Mouse (Mus musculus) myocyte (in vitro differentiated cells): Measurements from ENCODE around the gene Fam102a. TPM values are rescaled to one million over a fixed set of nuclear protein-coding genes. Genes with fewer than 3 reads are reported as not detected.
A peak's percentile ranks its signal among the peaks of the same experiment; 100 is the strongest.

ENCODE experiments used
- H3K27me3 ChIP-seq: one replicate; pipeline ENCODE4 v1.6.1; 2011; ENCODE audit not compliant: control insufficient read depth, insufficient read depth, insufficient read length
- H3K36me3 ChIP-seq: one replicate; pipeline ENCODE4 v1.6.1; 2011; ENCODE audit not compliant: control insufficient read depth, insufficient read depth
- H3K4me2 ChIP-seq: one replicate; pipeline ENCODE4 v1.6.1; 2011; ENCODE audit warnings: low read depth, control low read depth
- H3K4me3 ChIP-seq: one replicate; pipeline ENCODE4 v1.5.1; 2011; ENCODE audit warnings: mild to moderate bottlenecking, control low read depth, moderate library complexity
- H3K79me2 ChIP-seq: one replicate; pipeline ENCODE4 v1.6.1; 2011; ENCODE audit not compliant: control insufficient read depth, insufficient read depth
- H3ac ChIP-seq: one replicate; pipeline ENCODE4 v1.6.1; 2011; ENCODE audit not compliant: control insufficient read depth, insufficient read length
- CEBPB ChIP-seq: IDR thresholded peaks from 2 replicates; pipeline ENCODE4 v1.6.1; 2011; ENCODE audit warnings: mild to moderate bottlenecking, moderate library complexity; ENCODE audit not compliant: poor library complexity, insufficient read depth, severe bottlenecking
- E2F4 ChIP-seq: IDR thresholded peaks from one replicate; pipeline ENCODE4 v1.6.1; 2011; ENCODE audit warnings: mild to moderate bottlenecking, control low read depth, moderate library complexity; ENCODE audit not compliant: insufficient read depth
- MAX ChIP-seq: IDR thresholded peaks from one replicate; pipeline ENCODE4 v1.6.1; 2011; ENCODE audit warnings: low read depth, mild to moderate bottlenecking, control low read depth
- MYOD1 ChIP-seq, 3 experiments: IDR thresholded peaks; one replicate each; pipeline ENCODE4 v1.6.1; 2011; ENCODE audit warnings: control low read depth in 2 of 3, low read depth in 2 of 3, mild to moderate bottlenecking in 2 of 3, moderate library complexity in 1 of 3; ENCODE audit not compliant: insufficient read length in 2 of 3, control insufficient read depth in 1 of 3
- MYOG ChIP-seq, 3 experiments: IDR thresholded peaks; one replicate each; pipeline ENCODE4 v1.6.1; 2011; ENCODE audit warnings: control low read depth in 2 of 3, low read depth in 2 of 3, mild to moderate bottlenecking in 2 of 3; ENCODE audit not compliant: insufficient read length in 2 of 3, control insufficient read depth in 1 of 3, insufficient read depth in 1 of 3
- POLR2A ChIP-seq: IDR thresholded peaks from one replicate; pipeline ENCODE4 v1.6.1; 2011; ENCODE audit warnings: low read depth, mild to moderate bottlenecking, control low read depth, moderate library complexity; ENCODE audit not compliant: insufficient read length
- POLR2AphosphoS2 ChIP-seq: IDR thresholded peaks from one replicate; pipeline ENCODE4 v1.6.1; 2011; ENCODE audit warnings: low read depth, control low read depth; ENCODE audit not compliant: insufficient read length
- REST ChIP-seq: IDR thresholded peaks from one replicate; pipeline ENCODE4 v1.6.1; 2011; ENCODE audit warnings: mild to moderate bottlenecking, control low read depth, moderate library complexity; ENCODE audit not compliant: insufficient read depth, insufficient read length
- SRF ChIP-seq: IDR thresholded peaks from one replicate; pipeline ENCODE4 v1.6.1; 2011; ENCODE audit warnings: low read depth; ENCODE audit not compliant: control insufficient read depth, insufficient read length
- TCF12 ChIP-seq: IDR thresholded peaks from one replicate; pipeline ENCODE4 v1.6.1; 2011; ENCODE audit warnings: mild to moderate bottlenecking, control low read depth; ENCODE audit not compliant: poor library complexity, insufficient read depth, severe bottlenecking
- TCF3 ChIP-seq: IDR thresholded peaks from one replicate; pipeline ENCODE4 v1.6.1; 2011; ENCODE audit warnings: low read depth, control low read depth; ENCODE audit not compliant: insufficient read length
- USF1 ChIP-seq: IDR thresholded peaks from one replicate; pipeline ENCODE4 v1.6.1; 2011; ENCODE audit warnings: low read depth, mild to moderate bottlenecking, control low read depth, moderate library complexity
- polyA plus RNA-seq: library from polyadenylated mRNA; unstranded; fragments of >200 nt; fragmentation: generic; extraction: Trizol; gene quantifications from one replicate; pipeline ENCODE4 v1.2.1, GENCODE M21; 2012; ENCODE audit warnings: missing spikeins

Fam102a gene
- polyA plus RNA-seq, 1 experiment: 1.7 TPM

GRCm38 (mm10) chr2:32589213-32589795 is 54.2 kb downstream of the Fam102a start:
- Histone ChIP-seq H3K79me2 (peaks cover 31% of the 10 kb centered on the region), H3K4me2 (peak overlapping the region; percentile 90), H3K4me3 (peak overlapping the region; percentile 84), H3K36me3 (peaks cover 6% of the 10 kb centered on the region), H3ac (no peak overlapping the region), H3K27me3 (no peaks in the 10 kb centered on the region)
- no peak for TF ChIP-seq TCF3
- TF ChIP-seq USF1: peak; percentile 52
- TF ChIP-seq POLR2AphosphoS2: no peak
- no peak for TF ChIP-seq SRF
- TF ChIP-seq E2F4: no peak
- TF ChIP-seq MAX: no peak
- TF ChIP-seq REST: no peak
- TF ChIP-seq CEBPB: no peak
- peak; percentile 29 for TF ChIP-seq POLR2A
- no peak for TF ChIP-seq TCF12
- TF ChIP-seq MYOG (IDR thresholded peaks at IDR 0.05; ENCODE audit: control insufficient read depth in 1 of 3, insufficient read depth in 1 of 3, insufficient read length in 2 of 3, low read depth in 2 of 3): no peak
- TF ChIP-seq MYOD1 (IDR thresholded peaks at IDR 0.05; ENCODE audit: control insufficient read depth in 1 of 3, insufficient read length in 2 of 3, low read depth in 2 of 3): peak in 1 of 3 experiments; percentile 16

GRCm38 (mm10) chr2:32590224-32590623 is 55.1 kb downstream of the Fam102a start:
- TF ChIP-seq USF1: no peak
- no peak for TF ChIP-seq CEBPB
- TF ChIP-seq POLR2AphosphoS2: no peak
- no peak for TF ChIP-seq TCF12
- no peak for TF ChIP-seq SRF
- TF ChIP-seq E2F4: no peak
- no peak for TF ChIP-seq POLR2A
- no peak for TF ChIP-seq TCF3
- no peak for TF ChIP-seq REST
- TF ChIP-seq MYOG (IDR thresholded peaks at IDR 0.05; ENCODE audit: control insufficient read depth in 1 of 3, insufficient read depth in 1 of 3, insufficient read length in 2 of 3, low read depth in 2 of 3): no peak
- TF ChIP-seq MYOD1 (IDR thresholded peaks at IDR 0.05; ENCODE audit: control insufficient read depth in 1 of 3, insufficient read length in 2 of 3, low read depth in 2 of 3): no peak
- no peak for TF ChIP-seq MAX
- Histone ChIP-seq H3K36me3 (peaks cover 15% of the 10 kb centered on the region), H3ac (no peak overlapping the region), H3K79me2 (peaks cover 31% of the 10 kb centered on the region), H3K4me3 (peak overlapping the region; percentile 84), H3K27me3 (no peaks in the 10 kb centered on the region), H3K4me2 (peak overlapping the region; percentile 90)

GRCm38 (mm10) chr2:32591249-32591648 is 56.1 kb downstream of the Fam102a start:
- peaks cover 18% of the 10 kb centered on the region for H3K36me3 ChIP-seq
- no peak overlapping the region for H3K4me3 ChIP-seq
- peaks cover 31% of the 10 kb centered on the region for H3K79me2 ChIP-seq
- no peak overlapping the region for H3K4me2 ChIP-seq
- TF ChIP-seq MYOD1 (IDR thresholded peaks at IDR 0.05; ENCODE audit: control insufficient read depth in 1 of 3, insufficient read length in 2 of 3, low read depth in 2 of 3): no peak
- TF ChIP-seq POLR2AphosphoS2: no peak
- TF ChIP-seq MAX: no peak
- no peak for TF ChIP-seq TCF3
- no peak for TF ChIP-seq E2F4
- no peak for TF ChIP-seq CEBPB
- no peak for TF ChIP-seq MYOG (IDR thresholded peaks at IDR 0.05; ENCODE audit: control insufficient read depth in 1 of 3, insufficient read depth in 1 of 3, insufficient read length in 2 of 3, low read depth in 2 of 3)
- no peak for TF ChIP-seq USF1
- TF ChIP-seq POLR2A: no peak
- H3K27me3 ChIP-seq: no peaks in the 10 kb centered on the region
- H3ac ChIP-seq: no peak overlapping the region

GRCm38 (mm10) chr2:32596725-32597124 is 61.6 kb downstream of the Fam102a start:
- Histone ChIP-seq H3ac (no peak overlapping the region), H3K27me3 (no peaks in the 10 kb centered on the region), H3K4me3 (no peak overlapping the region), H3K79me2 (peaks cover 5% of the 10 kb centered on the region), H3K4me2 (no peak overlapping the region), H3K36me3 (peaks cover 22% of the 10 kb centered on the region)
- TF ChIP-seq SRF (no peak), MAX (no peak), POLR2AphosphoS2 (no peak), TCF3 (no peak)

- Histone ChIP-seq H3K79me2 (peaks cover 5% of the 10 kb centered on the region), H3K36me3 (peaks cover 22% of the 10 kb centered on the region), H3ac (no peak overlapping the region), H3K4me3 (no peak overlapping the region), H3K27me3 (no peaks in the 10 kb centered on the region), H3K4me2 (peak overlapping the region; percentile 7)
- TF ChIP-seq MYOG (IDR thresholded peaks at IDR 0.05; ENCODE audit: control insufficient read depth in 1 of 3, insufficient read depth in 1 of 3, insufficient read length in 2 of 3, low read depth in 2 of 3) (no peak), SRF (no peak), TCF12 (no peak), USF1 (no peak), MYOD1 (IDR thresholded peaks at IDR 0.05; ENCODE audit: control insufficient read depth in 1 of 3, insufficient read length in 2 of 3, low read depth in 2 of 3) (no peak), REST (no peak), E2F4 (no peak), TCF3 (no peak), POLR2A (no peak), MAX (no peak), CEBPB (no peak)
Measured at GRCm38 (mm10) chr2:32597248-32597647, 62.1 kb downstream of the Fam102a start.
